ENCODE assay signal across 8 mouse cellular contexts in the genomic region with DNA sequence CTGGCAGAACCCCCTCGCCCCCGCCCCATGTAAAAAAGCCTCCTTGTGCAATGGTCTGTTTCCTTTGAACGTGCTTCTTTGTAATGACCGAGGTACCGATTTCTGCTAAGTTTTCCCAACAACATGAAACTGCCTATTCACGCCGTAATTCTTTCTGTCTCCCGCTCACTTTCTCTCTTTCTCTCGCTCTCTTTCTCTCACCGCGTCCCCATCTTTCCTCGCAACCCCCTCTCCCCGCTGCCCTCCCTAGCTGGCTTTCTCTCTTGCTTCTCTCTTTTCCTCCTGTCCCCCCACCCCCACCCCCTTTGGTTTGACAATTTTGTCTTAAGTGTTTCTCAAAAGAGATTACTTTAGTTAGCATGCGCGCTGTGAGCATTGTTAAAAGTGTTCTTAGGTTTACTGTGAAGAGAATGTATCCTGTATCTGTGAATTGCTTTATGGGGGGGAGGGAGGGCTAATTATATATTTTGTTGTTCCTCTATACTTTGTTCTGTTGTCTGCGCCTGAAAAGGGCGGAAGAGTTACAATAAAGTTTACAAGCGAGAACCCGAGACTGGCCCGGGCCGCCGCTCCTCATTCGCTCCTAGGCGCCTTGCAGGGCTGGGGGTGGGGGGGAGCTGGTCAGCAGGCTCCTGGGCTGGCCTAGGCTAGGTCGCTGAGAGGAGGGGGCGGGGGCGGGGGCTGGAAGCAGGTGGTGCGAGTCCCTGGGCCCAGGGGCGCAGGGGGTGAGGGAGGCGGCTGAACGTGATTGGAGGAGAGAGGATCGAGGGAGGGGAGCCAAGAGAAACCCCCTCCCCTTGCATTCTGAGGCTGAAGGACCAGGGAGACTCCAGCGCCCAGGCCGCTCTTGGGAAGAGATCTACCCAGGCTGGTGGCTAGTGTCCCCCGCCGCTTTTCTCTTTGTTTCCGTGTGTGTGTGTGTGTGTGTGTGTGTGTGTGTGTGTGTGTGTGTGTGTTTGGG. TPM values are rescaled to one million over a fixed set of nuclear protein-coding genes. Genes with fewer than 3 reads are reported as not detected.
A peak's percentile ranks its signal among the peaks of the same experiment; 100 is the strongest.
DNase-seq lines count a peak whose midpoint lies in the region; ATAC-seq lines count a peak whose summit lies in the region.

No protein-coding gene starts in this region.

- 2% methylated on average over 29 of the region's 37 CpGs for WGBS in lung, embryonic 15.5 days
- WGBS in forebrain, embryonic 14.5 days, result under 1% methylated on average over 36 of the region's 37 CpGs
- WGBS in limb, embryonic 10.5 days, result under 1% methylated on average over 37 of the region's 37 CpGs
- WGBS in neural tube, embryonic 15.5 days, result 2% methylated on average over 32 of the region's 37 CpGs

- H3K4me3 ChIP-seq in lung, embryonic 15.5 days, result peak overlapping the region; percentile 41
- H3K4me3 ChIP-seq in forebrain, embryonic 14.5 days (ENCODE audit: low read depth, low read length), result no peak overlapping the region
- H3K4me3 ChIP-seq in limb, embryonic 10.5 days, result peak overlapping the region; percentile 65
- peak overlapping the region; percentile 60 for H3K4me3 ChIP-seq in neural tube, embryonic 15.5 days (replicated peaks)

- no peaks in the 10 kb centered on the region for H3K36me3 ChIP-seq in lung, embryonic 15.5 days
- no peaks in the 10 kb centered on the region for H3K36me3 ChIP-seq in forebrain, embryonic 14.5 days (ENCODE audit: control insufficient read depth, insufficient read depth, low read length)
- H3K36me3 ChIP-seq in limb, embryonic 10.5 days, result no peaks in the 10 kb centered on the region
- H3K36me3 ChIP-seq in neural tube, embryonic 15.5 days, result no peaks in the 10 kb centered on the region

- intact Hi-C loops in heart, postnatal 25 days (cut with DNase I), result no loop called here

- H3K27me3 ChIP-seq in lung, embryonic 15.5 days, result peaks cover 93% of the 10 kb centered on the region
- peaks cover 95% of the 10 kb centered on the region for H3K27me3 ChIP-seq in forebrain, embryonic 14.5 days (replicated peaks; ENCODE audit: control insufficient read depth, insufficient read depth, low read length)
- H3K27me3 ChIP-seq in limb, embryonic 10.5 days (ENCODE audit: low read depth, poor library complexity, severe bottlenecking), result peaks cover 99% of the 10 kb centered on the region
- H3K27me3 ChIP-seq in neural tube, embryonic 15.5 days (replicated peaks), result no peaks in the 10 kb centered on the region

- peak overlapping the region; percentile 58 for H3K9ac ChIP-seq in lung, embryonic 15.5 days
- H3K9ac ChIP-seq in forebrain, embryonic 14.5 days (ENCODE audit: low read length), result no peak overlapping the region
- H3K9ac ChIP-seq in neural tube, embryonic 15.5 days (replicated peaks), result peak overlapping the region; percentile 83

- peak overlapping the region; percentile 84 for H3K27ac ChIP-seq in lung, embryonic 15.5 days
- H3K27ac ChIP-seq in forebrain, embryonic 14.5 days (ENCODE audit: low read depth, low read length), result no peak overlapping the region
- H3K27ac ChIP-seq in limb, embryonic 10.5 days, result peak overlapping the region; percentile 89
- peak overlapping the region; percentile 99 for H3K27ac ChIP-seq in neural tube, embryonic 15.5 days (replicated peaks)

- DNase-seq in lung, postnatal 25 days (ENCODE audit: low spot score), result no peak
- no peak for DNase-seq in forebrain, embryonic 14.5 days (ENCODE audit: low spot score)
- peak; percentile 87 for DNase-seq in limb, embryonic 10.5 days (ENCODE audit: low spot score)
- DNase-seq in layer of hippocampus, postnatal 10 days (ENCODE audit: low spot score in 2 of 2), result no peak
- DNase-seq in gastrocnemius, adult 8-10 months (ENCODE audit: low spot score in 2 of 2), result no peak
- no peak for DNase-seq in heart, postnatal 25 days (ENCODE audit: low spot score)

- peak overlapping the region; percentile 67 for H3K4me2 ChIP-seq in lung, embryonic 15.5 days
- H3K4me2 ChIP-seq in forebrain, embryonic 14.5 days (ENCODE audit: low read length), result peak overlapping the region; percentile 37
- peak overlapping the region; percentile 87 for H3K4me2 ChIP-seq in neural tube, embryonic 15.5 days

- ATAC-seq in lung, embryonic 15.5 days (ENCODE audit: borderline replicate concordance, extremely low read depth, low FRiP score, low TSS enrichment), result peak; percentile 37; the same call in 1 of the 2 replicates
- ATAC-seq in forebrain, embryonic 14.5 days, result no peak
- ATAC-seq in neural tube, embryonic 15.5 days (ENCODE audit: low FRiP score), result peak; percentile 82

- no peaks in the 10 kb centered on the region for H3K9me3 ChIP-seq in lung, embryonic 15.5 days
- no peaks in the 10 kb centered on the region for H3K9me3 ChIP-seq in forebrain, embryonic 14.5 days (replicated peaks; ENCODE audit: control insufficient read depth, low read length)
- H3K9me3 ChIP-seq in limb, embryonic 10.5 days (replicated peaks), result no peaks in the 10 kb centered on the region
- H3K9me3 ChIP-seq in neural tube, embryonic 15.5 days (replicated peaks), result no peaks in the 10 kb centered on the region

- peaks cover 22% of the 10 kb centered on the region for H3K4me1 ChIP-seq in lung, embryonic 15.5 days
- H3K4me1 ChIP-seq in forebrain, embryonic 14.5 days (ENCODE audit: control insufficient read depth, insufficient read depth, low read length), result no peaks in the 10 kb centered on the region
- H3K4me1 ChIP-seq in limb, embryonic 10.5 days, result peaks cover 76% of the 10 kb centered on the region
- peaks cover 29% of the 10 kb centered on the region for H3K4me1 ChIP-seq in neural tube, embryonic 15.5 days

RNA-seq across cellular contexts. Expression of a gene that starts 1.4 kb away (rescaled TPM):
- 2.5 and 3.0 TPM in 2 replicates for polyA plus RNA-seq in lung, embryonic 15.5 days (2015; fragmentation: Nextera tagmentation; extraction: Ambion mirVana)
- not detected in 2 replicates for polyA plus RNA-seq in forebrain, embryonic 14.5 days (2014; fragmentation: Nextera tagmentation; extraction: Ambion mirVana)
- 7.1 and 10.2 TPM in 2 replicates for polyA plus RNA-seq in limb, embryonic 10.5 days (2016; fragmentation: Nextera tagmentation; extraction: Ambion mirVana)
- polyA plus RNA-seq in neural tube, embryonic 15.5 days (2015; fragmentation: Nextera tagmentation; extraction: Ambion mirVana), result 101 and 115 TPM in 2 replicates
- total RNA-seq in layer of hippocampus, postnatal 10 days (2021), result not detected
- 1 to 10 TPM in 1 of 4 experiments, under 1 TPM in 2, not detected in 1; 0.52 to 1.0 (median 0.94) TPM for total RNA-seq in gastrocnemius, adult 8-10 months (2022)
- total RNA-seq in heart, postnatal 25 days (2021), result not detected

RNA-seq across cellular contexts. Expression of a gene that starts 3.3 kb away (rescaled TPM):
- 0.91 and 1.0 TPM in 2 replicates for polyA plus RNA-seq in lung, embryonic 15.5 days (2015; fragmentation: Nextera tagmentation; extraction: Ambion mirVana)
- polyA plus RNA-seq in forebrain, embryonic 14.5 days (2014; fragmentation: Nextera tagmentation; extraction: Ambion mirVana), result not detected in 2 replicates
- 0.95 and 1.2 TPM in 2 replicates for polyA plus RNA-seq in limb, embryonic 10.5 days (2016; fragmentation: Nextera tagmentation; extraction: Ambion mirVana)
- polyA plus RNA-seq in neural tube, embryonic 15.5 days (2015; fragmentation: Nextera tagmentation; extraction: Ambion mirVana), result 63.1 and 71.8 TPM in 2 replicates
- not detected for total RNA-seq in layer of hippocampus, postnatal 10 days (2021)
- under 1 TPM in 2 of 4 experiments, not detected in 2; 0.11 to 0.19 TPM for total RNA-seq in gastrocnemius, adult 8-10 months (2022)
- total RNA-seq in heart, postnatal 25 days (2021), result not detected

RNA-seq across cellular contexts. Expression of a gene that starts 7.2 kb away (rescaled TPM):
- 15.2 and 16.9 TPM in 2 replicates for polyA plus RNA-seq in lung, embryonic 15.5 days (2015; fragmentation: Nextera tagmentation; extraction: Ambion mirVana)
- polyA plus RNA-seq in forebrain, embryonic 14.5 days (2014; fragmentation: Nextera tagmentation; extraction: Ambion mirVana), result not detected in 2 replicates
- polyA plus RNA-seq in limb, embryonic 10.5 days (2016; fragmentation: Nextera tagmentation; extraction: Ambion mirVana), result 6.1 and 7.9 TPM in 2 replicates
- polyA plus RNA-seq in neural tube, embryonic 15.5 days (2015; fragmentation: Nextera tagmentation; extraction: Ambion mirVana), result 109 and 135 TPM in 2 replicates
- total RNA-seq in layer of hippocampus, postnatal 10 days (2021), result not detected
- total RNA-seq in gastrocnemius, adult 8-10 months (2022), result under 1 TPM in 3 of 4 experiments, not detected in 1; 0.29 to 0.77 (median 0.31) TPM
- not detected for total RNA-seq in heart, postnatal 25 days (2021)

RNA-seq across cellular contexts. Expression of a gene that starts 13.8 kb away (rescaled TPM):
- polyA plus RNA-seq in lung, embryonic 15.5 days (2015; fragmentation: Nextera tagmentation; extraction: Ambion mirVana), result 0.25 and 0.27 TPM in 2 replicates
- not detected in 2 replicates for polyA plus RNA-seq in forebrain, embryonic 14.5 days (2014; fragmentation: Nextera tagmentation; extraction: Ambion mirVana)
- 3.4 and 3.8 TPM in 2 replicates for polyA plus RNA-seq in limb, embryonic 10.5 days (2016; fragmentation: Nextera tagmentation; extraction: Ambion mirVana)
- 55.7 and 57.5 TPM in 2 replicates for polyA plus RNA-seq in neural tube, embryonic 15.5 days (2015; fragmentation: Nextera tagmentation; extraction: Ambion mirVana)
- not detected for total RNA-seq in layer of hippocampus, postnatal 10 days (2021)
- total RNA-seq in gastrocnemius, adult 8-10 months (2022), result under 1 TPM in 3 of 4 experiments, not detected in 1; 0.12 to 0.24 (median 0.19) TPM
- total RNA-seq in heart, postnatal 25 days (2021), result not detected

RNA-seq across cellular contexts. Expression of a gene that starts 18.1 kb away (rescaled TPM):
- polyA plus RNA-seq in lung, embryonic 15.5 days (2015; fragmentation: Nextera tagmentation; extraction: Ambion mirVana), result 46.1 and 54.1 TPM in 2 replicates
- 0.15 TPM in 1 of 2 replicates, not detected in the other for polyA plus RNA-seq in forebrain, embryonic 14.5 days (2014; fragmentation: Nextera tagmentation; extraction: Ambion mirVana)
- 5.5 and 5.9 TPM in 2 replicates for polyA plus RNA-seq in limb, embryonic 10.5 days (2016; fragmentation: Nextera tagmentation; extraction: Ambion mirVana)
- polyA plus RNA-seq in neural tube, embryonic 15.5 days (2015; fragmentation: Nextera tagmentation; extraction: Ambion mirVana), result 39.5 and 106 TPM in 2 replicates
- total RNA-seq in layer of hippocampus, postnatal 10 days (2021), result not detected
- under 1 TPM; 0.29 to 0.49 (median 0.37) TPM for total RNA-seq in gastrocnemius, adult 8-10 months (2022)
- under 1 TPM; 0.10 to 0.14 TPM for total RNA-seq in heart, postnatal 25 days (2021)

Comparison
In these comparisons a context has a peak if more than half of its experiments do, and no peak if none do; other contexts are left out.
1. H3K4me2 ChIP-seq: peak in every context shown above with its lines; median percentile 87 in neural tube, embryonic 15.5 days; 67 in lung, embryonic 15.5 days; 37 in forebrain, embryonic 14.5 days.
2. RNA of a gene that starts 3.3 kb away (polyA plus RNA-seq): 63.1 to 71.8 TPM in neural tube, embryonic 15.5 days; 0.91 to 1.0 TPM in lung, embryonic 15.5 days, 0.95 to 1.2 TPM in limb, embryonic 10.5 days and not detected in forebrain, embryonic 14.5 days; every median in the first group is over 10 times any median in the second.